Mouse (Mus musculus) midbrain, embryonic 10.5 days (tissue): ENCODE results near the gene Paip2b. TPM values are rescaled to one million over a fixed set of nuclear protein-coding genes. Genes with fewer than 3 reads are reported as not detected.

ENCODE experiments used
- DNase-seq: peaks from one replicate; pipeline ENCODE4 v3.0.0-alpha.2; 2017; ENCODE audit warnings: low spot score
- H3K27ac ChIP-seq: fragments of 300-500 bp; sonication (generic); replicated peaks from 2 replicates; pipeline ENCODE4 v1.5.1; 2016; ENCODE audit warnings: mild to moderate bottlenecking
- H3K27me3 ChIP-seq: fragments of 300-500 bp; sonication (generic); 2 replicates; pipeline ENCODE4 v1.6.1; 2016; ENCODE audit warnings: low read depth, mild to moderate bottlenecking; ENCODE audit not compliant: poor library complexity, severe bottlenecking
- H3K36me3 ChIP-seq: fragments of 300-500 bp; sonication (generic); 2 replicates; pipeline ENCODE4 v1.6.1; 2016; ENCODE audit warnings: mild to moderate bottlenecking, moderate library complexity
- H3K4me1 ChIP-seq: fragments of 300-500 bp; sonication (generic); 2 replicates; pipeline ENCODE4 v1.6.1; 2016
- H3K4me3 ChIP-seq: fragments of 300-500 bp; sonication (generic); 2 replicates; pipeline ENCODE4 v1.5.1; 2016; ENCODE audit warnings: mild to moderate bottlenecking, moderate library complexity
- H3K9me3 ChIP-seq: fragments of 300-500 bp; sonication (generic); replicated peaks from 2 replicates; pipeline ENCODE4 v1.6.1; 2016; ENCODE audit warnings: mild to moderate bottlenecking
- WGBS: fragments of 180-500 bp; shearing (Covaris S2); methylation state at CpG from one replicate; pipeline ENCODE4 v1.1.7; 2016; 5-methylcytosine and 5-hydroxymethylcytosine counted together
- polyA plus RNA-seq: library from polyadenylated mRNA; unstranded; fragments of >200 nt; fragmentation: Nextera tagmentation; extraction: Ambion mirVana; gene quantifications from 2 replicates; pipeline ENCODE4 v1.2.1, GENCODE M21; 2016

Gene Paip2b
- polyA plus RNA-seq, 1 experiment from 2014 or later = 18.6 TPM

DNA sequence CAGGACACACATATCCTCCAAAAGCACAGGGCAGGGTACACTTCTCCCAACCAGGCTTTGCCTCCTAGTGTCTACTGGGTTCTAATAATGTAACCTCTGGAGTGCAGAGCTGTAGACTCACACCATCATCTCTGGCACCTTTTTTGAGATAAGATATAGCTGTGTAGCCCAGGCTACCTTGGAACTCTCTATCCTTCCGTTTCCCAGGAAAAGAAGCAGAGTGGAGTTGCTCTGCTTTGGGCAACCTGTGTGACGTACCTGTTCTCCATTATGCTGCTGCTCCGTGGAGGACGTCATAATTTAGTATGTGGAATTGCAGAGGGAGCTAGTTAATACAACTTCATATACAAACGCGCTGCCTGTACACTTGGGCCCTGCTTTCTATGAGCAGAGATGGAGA is 69.2 kb downstream of the Paip2b start, which contains the start of gene Ankrd53:
Gene Ankrd53, plus strand, starts transcription at position 301 of the 400 bp plus-strand sequence.
- Histone ChIP-seq H3K4me1 (peaks cover 23% of the 10 kb centered on the region), H3K9me3 (no peaks in the 10 kb centered on the region), H3K27ac (no peak within 1 kb of the TSS; the same call in 1 of the 2 replicates), H3K27me3 (peaks cover 85% of the 10 kb centered on the region), H3K4me3 (peak within 1 kb of the TSS; percentile 48), H3K36me3 (no peaks in the 10 kb centered on the region)
- 13% methylated on average over 6 of the region's 6 CpGs for WGBS
- no peak for DNase-seq

DNA sequence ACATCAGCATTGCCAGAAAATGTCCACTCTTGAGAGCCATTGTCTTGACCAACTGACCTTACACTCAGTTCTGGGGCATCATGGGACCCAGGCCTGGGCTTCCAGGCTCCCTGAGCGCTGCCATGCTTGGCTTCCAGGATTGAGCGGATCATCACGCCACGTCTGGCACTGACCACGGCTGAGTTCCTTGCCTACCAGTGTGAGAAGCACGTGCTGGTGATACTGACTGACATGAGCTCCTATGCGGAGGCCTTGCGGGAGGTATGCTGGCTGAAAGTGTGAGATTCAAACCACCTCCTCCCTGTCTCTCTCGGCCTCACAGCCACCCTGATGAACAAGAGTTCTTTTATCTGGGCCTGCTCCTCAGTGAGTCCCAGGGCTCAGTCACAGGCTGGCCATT is 75.5 kb downstream of the Paip2b start:
- Histone ChIP-seq H3K27ac (no peak overlapping the region), H3K9me3 (no peaks in the 10 kb centered on the region), H3K4me3 (no peak overlapping the region), H3K36me3 (no peaks in the 10 kb centered on the region), H3K27me3 (peaks cover 100% of the 10 kb centered on the region), H3K4me1 (peaks cover 7% of the 10 kb centered on the region)
- WGBS = 76% methylated on average over 9 of the region's 9 CpGs
- DNase-seq = no peak

Other genes starting within 250 kb of the Paip2b start
- 0.15 TPM in 1 of 2 replicates, not detected in the other for gene Clec4f, start 175.6 kb downstream of the Paip2b start, polyA plus RNA-seq
- not detected in 2 replicates for gene Cd207, start 153.9 kb downstream of the Paip2b start, polyA plus RNA-seq
- gene Vax2, start 120.5 kb downstream of the Paip2b start, polyA plus RNA-seq = 0.60 and 1.9 TPM in 2 replicates
- gene Atp6v1b1, start 88.8 kb downstream of the Paip2b start, polyA plus RNA-seq = not detected in 2 replicates
- 0.24 TPM in 1 of 2 replicates, not detected in the other for gene Ankrd53, start 69.1 kb downstream of the Paip2b start, polyA plus RNA-seq
- 81.6 and 81.7 TPM in 2 replicates for gene Tex261, start 55.9 kb downstream of the Paip2b start, polyA plus RNA-seq
- 26.1 and 35.2 TPM in 2 replicates for gene Nagk, start 36.8 kb downstream of the Paip2b start, polyA plus RNA-seq
- gene Zfp638, start 35.4 kb upstream of the Paip2b start, polyA plus RNA-seq = 67.2 and 72.9 TPM in 2 replicates
- gene Dysf, start 176.8 kb upstream of the Paip2b start, polyA plus RNA-seq = 2.4 and 3.3 TPM in 2 replicates